Mouse (Mus musculus): ENCODE data around the gene Nol4l. TPM values are rescaled to one million over a fixed set of nuclear protein-coding genes. Genes with fewer than 3 reads are reported as not detected.
A peak's percentile ranks its signal among the peaks of the same experiment; 100 is the strongest.

Gene Nol4l
- 23.5 and 47.5 TPM in 2 replicates for polyA plus RNA-seq (2012; rRNA removed)

- Histone ChIP-seq H3K27me3 (ENCODE audit: control insufficient read depth, insufficient read depth, low read length) (peaks cover 33% of the 10 kb centered on the region), H3K36me3 (ENCODE audit: control insufficient read depth, insufficient read depth, low read length) (no peaks in the 10 kb centered on the region), H3K4me3 (ENCODE audit: low read depth, low read length) (peak within 1 kb of the TSS; percentile 65), H3K4me1 (ENCODE audit: control insufficient read depth, insufficient read depth, insufficient read length, low read length) (no peaks in the 10 kb centered on the region; the same call in 1 of the 2 replicates), H3K27ac (ENCODE audit: insufficient read depth, low read depth, low read length) (no peak within 1 kb of the TSS)
- 2% methylated on average over 59 of the region's 86 CpGs for WGBS
- TF ChIP-seq POLR2A (IDR thresholded peaks at IDR 0.05; ENCODE audit: low read depth, low read length): no peak
These were observed at the start of gene Nol4l for GRCm38 (mm10) chr2:153529931-153530766. Nol4l (minus strand) TSS chr2:153529971.

GRCm38 (mm10) chr2:153577122-153577521, 47.4 kb upstream of the Nol4l start:
- H3K27me3 ChIP-seq (ENCODE audit: control insufficient read depth, insufficient read depth, low read length): no peaks in the 10 kb centered on the region
- no peak for TF ChIP-seq POLR2A (IDR thresholded peaks at IDR 0.05; ENCODE audit: low read depth, low read length)
- TF ChIP-seq CTCF (IDR thresholded peaks at IDR 0.05; ENCODE audit: extremely low read depth, insufficient read length, insufficient replicate concordance, low read depth, low read length): no peak
- H3K4me3 ChIP-seq (ENCODE audit: low read depth, low read length): no peak overlapping the region
- H3K27ac ChIP-seq (ENCODE audit: insufficient read depth, low read depth, low read length): no peak overlapping the region
- H3K36me3 ChIP-seq (ENCODE audit: control insufficient read depth, insufficient read depth, low read length): no peaks in the 10 kb centered on the region
- no peaks in the 10 kb centered on the region for H3K4me1 ChIP-seq (ENCODE audit: control insufficient read depth, insufficient read depth, insufficient read length, low read length)
- WGBS: 20% methylated on average over 4 of the region's 4 CpGs

- Histone ChIP-seq H3K4me1 (ENCODE audit: control insufficient read depth, insufficient read depth, insufficient read length, low read length) (no peaks in the 10 kb centered on the region), H3K4me3 (ENCODE audit: low read depth, low read length) (no peak overlapping the region), H3K27ac (ENCODE audit: insufficient read depth, low read depth, low read length) (no peak overlapping the region), H3K36me3 (ENCODE audit: control insufficient read depth, insufficient read depth, low read length) (no peaks in the 10 kb centered on the region), H3K27me3 (ENCODE audit: control insufficient read depth, insufficient read depth, low read length) (no peaks in the 10 kb centered on the region)
- WGBS: 77% methylated on average over 3 of the region's 3 CpGs
- no peak for TF ChIP-seq CTCF (IDR thresholded peaks at IDR 0.05; ENCODE audit: extremely low read depth, insufficient read length, insufficient replicate concordance, low read depth, low read length)
- TF ChIP-seq POLR2A (IDR thresholded peaks at IDR 0.05; ENCODE audit: low read depth, low read length): no peak
These were observed 46.4 kb upstream of the Nol4l start for GRCm38 (mm10) chr2:153576150-153576549.

GRCm38 (mm10) chr2:153575554-153575953, 45.8 kb upstream of the Nol4l start:
- Histone ChIP-seq H3K4me3 (ENCODE audit: low read depth, low read length) (no peak overlapping the region), H3K27ac (ENCODE audit: insufficient read depth, low read depth, low read length) (no peak overlapping the region), H3K27me3 (ENCODE audit: control insufficient read depth, insufficient read depth, low read length) (no peaks in the 10 kb centered on the region), H3K36me3 (ENCODE audit: control insufficient read depth, insufficient read depth, low read length) (no peaks in the 10 kb centered on the region), H3K4me1 (ENCODE audit: control insufficient read depth, insufficient read depth, insufficient read length, low read length) (no peaks in the 10 kb centered on the region)
- 52% methylated on average over 6 of the region's 6 CpGs for WGBS
- TF ChIP-seq POLR2A (IDR thresholded peaks at IDR 0.05; ENCODE audit: low read depth, low read length) (no peak), CTCF (IDR thresholded peaks at IDR 0.05; ENCODE audit: extremely low read depth, insufficient read length, insufficient replicate concordance, low read depth, low read length) (no peak)

- no peaks in the 10 kb centered on the region for H3K36me3 ChIP-seq (ENCODE audit: control insufficient read depth, insufficient read depth, low read length)
- H3K4me1 ChIP-seq (ENCODE audit: control insufficient read depth, insufficient read depth, insufficient read length, low read length): no peaks in the 10 kb centered on the region
- H3K27me3 ChIP-seq (ENCODE audit: control insufficient read depth, insufficient read depth, low read length): no peaks in the 10 kb centered on the region
- 76% methylated on average over 9 of the region's 9 CpGs for WGBS
- TF ChIP-seq POLR2A (IDR thresholded peaks at IDR 0.05; ENCODE audit: low read depth, low read length) (no peak), CTCF (IDR thresholded peaks at IDR 0.05; ENCODE audit: extremely low read depth, insufficient read length, insufficient replicate concordance, low read depth, low read length) (no peak)
- no peak overlapping the region for H3K4me3 ChIP-seq (ENCODE audit: low read depth, low read length)
- no peak overlapping the region for H3K27ac ChIP-seq (ENCODE audit: insufficient read depth, low read depth, low read length)
These were observed 43.3 kb upstream of the Nol4l start for GRCm38 (mm10) chr2:153573101-153573500.

- no peaks in the 10 kb centered on the region for H3K27me3 ChIP-seq (ENCODE audit: control insufficient read depth, insufficient read depth, low read length)
- 95% methylated on average over 6 of the region's 6 CpGs for WGBS
These were observed 38.8 kb upstream of the Nol4l start for GRCm38 (mm10) chr2:153568541-153568940.

GRCm38 (mm10) chr2:153568013-153568412, 38.2 kb upstream of the Nol4l start:
- no peaks in the 10 kb centered on the region for H3K27me3 ChIP-seq (ENCODE audit: control insufficient read depth, insufficient read depth, low read length)
- H3K4me1 ChIP-seq (ENCODE audit: control insufficient read depth, insufficient read depth, insufficient read length, low read length): no peaks in the 10 kb centered on the region
- no peaks in the 10 kb centered on the region for H3K36me3 ChIP-seq (ENCODE audit: control insufficient read depth, insufficient read depth, low read length)
- H3K27ac ChIP-seq (ENCODE audit: insufficient read depth, low read depth, low read length): no peak overlapping the region
- H3K4me3 ChIP-seq (ENCODE audit: low read depth, low read length): no peak overlapping the region
- TF ChIP-seq CTCF (IDR thresholded peaks at IDR 0.05; ENCODE audit: extremely low read depth, insufficient read length, insufficient replicate concordance, low read depth, low read length) (no peak), POLR2A (IDR thresholded peaks at IDR 0.05; ENCODE audit: low read depth, low read length) (no peak)
- WGBS: 78% methylated on average over 4 of the region's 4 CpGs

More at GRCm38 (mm10) chr2:153568541-153568940, 38.8 kb upstream of the Nol4l start:
- TF ChIP-seq POLR2A (IDR thresholded peaks at IDR 0.05; ENCODE audit: low read depth, low read length) (no peak), CTCF (IDR thresholded peaks at IDR 0.05; ENCODE audit: extremely low read depth, insufficient read length, insufficient replicate concordance, low read depth, low read length) (no peak)
- Histone ChIP-seq H3K4me3 (ENCODE audit: low read depth, low read length) (no peak overlapping the region), H3K36me3 (ENCODE audit: control insufficient read depth, insufficient read depth, low read length) (no peaks in the 10 kb centered on the region), H3K4me1 (ENCODE audit: control insufficient read depth, insufficient read depth, insufficient read length, low read length) (no peaks in the 10 kb centered on the region), H3K27ac (ENCODE audit: insufficient read depth, low read depth, low read length) (no peak overlapping the region)

Measured in small intestine, adult 2 months (tissue).